Mouse (Mus musculus) liver, embryonic 14.5 days (tissue): ENCODE measurements around the gene Gnaq. TPM values are rescaled to one million over a fixed set of nuclear protein-coding genes. Genes with fewer than 3 reads are reported as not detected.
"Not testable (repeated sequence)": the region's sequence is repeated elsewhere in the genome, so short reads cannot be mapped to it uniquely, and the experiment has no call there.

Experiments used
- ATAC-seq: fragments of 200-750 bp; cut with Nextera tagmentation; 2 replicates; pipeline ENCODE4 v1.8.0; 2017; ENCODE audit warnings: moderate number of reproducible peaks, mild to moderate bottlenecking, moderate library complexity; ENCODE audit not compliant: insufficient read depth
- DNase-seq, 3 experiments: peaks; one replicate each; pipeline ENCODE4 v3.0.0-alpha.2; 2012 to 2013; ENCODE audit warnings: low read depth in 3 of 3, low spot score in 3 of 3
- H3K27ac ChIP-seq: fragments of 300-500 bp; sonication (generic); 2 replicates; pipeline ENCODE4 v1.5.1; 2014; ENCODE audit warnings: moderate library complexity, mild to moderate bottlenecking, control low read depth, inconsistent platforms
- H3K27me3 ChIP-seq: fragments of 300-500 bp; sonication (generic); 2 replicates; pipeline ENCODE4 v1.6.1; 2014; ENCODE audit warnings: mild to moderate bottlenecking, low read length, moderate library complexity; ENCODE audit not compliant: control insufficient read depth, insufficient read depth
- H3K36me3 ChIP-seq: fragments of 300-500 bp; sonication (generic); replicated peaks from 2 replicates; pipeline ENCODE4 v1.6.1; 2014; ENCODE audit warnings: low read depth; ENCODE audit not compliant: control insufficient read depth, insufficient read depth
- H3K4me1 ChIP-seq, 2 experiments: fragments of 200-500 bp in 1 of 2; fragments of 300-500 bp in 1 of 2; sonication (generic) in 1 of 2; replicated peaks; 2 replicates each; pipeline ENCODE4 v1.6.1; 2012 to 2014; ENCODE audit warnings: antibody characterized with exemption in 1 of 2, inconsistent platforms in 1 of 2, low read length in 1 of 2; ENCODE audit not compliant: control insufficient read depth in 2 of 2, insufficient read depth in 2 of 2
- H3K4me2 ChIP-seq: fragments of 300-500 bp; sonication (generic); 2 replicates; pipeline ENCODE4 v1.6.1; 2014; ENCODE audit warnings: low read depth, mild to moderate bottlenecking, control low read depth, moderate library complexity
- H3K4me3 ChIP-seq, 2 experiments: fragments of 200-500 bp in 1 of 2; fragments of 300-500 bp in 1 of 2; sonication (generic) in 1 of 2; 2 replicates each; pipeline ENCODE4 v1.5.1; 2012 to 2014; ENCODE audit warnings: low read depth in 2 of 2, low read length in 2 of 2, mild to moderate bottlenecking in 2 of 2, control low read depth in 1 of 2, inconsistent platforms in 1 of 2, moderate library complexity in 1 of 2; ENCODE audit not compliant: insufficient read depth in 1 of 2
- H3K9ac ChIP-seq: fragments of 300-500 bp; sonication (generic); replicated peaks from 2 replicates; pipeline ENCODE4 v1.6.1; 2014; ENCODE audit warnings: mild to moderate bottlenecking, control low read depth, moderate library complexity
- H3K9me3 ChIP-seq: fragments of 300-500 bp; sonication (generic); 2 replicates; pipeline ENCODE4 v1.6.1; 2016; ENCODE audit warnings: low read length, mixed read lengths; ENCODE audit not compliant: control insufficient read depth
- CTCF ChIP-seq: IDR thresholded peaks from 2 replicates; pipeline ENCODE4 v1.5.1; 2016; ENCODE audit warnings: antibody characterized with exemption, low read depth, control low read depth
- EP300 ChIP-seq: IDR thresholded peaks from 2 replicates; pipeline ENCODE4 v1.6.1; 2016; ENCODE audit warnings: antibody characterized with exemption, low read depth
- WGBS: fragments of 180-500 bp; shearing (Covaris S2); extraction: QIAGEN DNeasy Blood & Tissue Kit; methylation state at CpG from one replicate; pipeline ENCODE4 v1.1.7; 2014; ENCODE audit not compliant: insufficient replicate concordance; 5-methylcytosine and 5-hydroxymethylcytosine counted together
- polyA plus RNA-seq, 2 experiments: library from polyadenylated mRNA; depleted of rRNA in 1 of 2; stranded (reverse) in 1 of 2; unstranded in 1 of 2; fragments of >200 nt; fragmentation: Nextera tagmentation in 1 of 2; extraction: Ambion mirVana in 1 of 2; gene quantifications; 2 replicates each; pipeline versions ENCODE4 v1.2.1 to v1.2.3; 2012 to 2014

Gene Gnaq
- polyA plus RNA-seq, 2 experiments, result 1.7 to 2.7 TPM

GRCm38 (mm10) chr19:16260973-16261372 lies 128.3 kb downstream of the Gnaq start:
- Histone ChIP-seq H3K4me2 (no peak overlapping the region), H3K9ac (no peak overlapping the region), H3K27ac (no peak overlapping the region), H3K36me3 (no peaks in the 10 kb centered on the region), H3K4me1 (peaks cover 0 to 15% of the 10 kb centered on the region in 2 experiments; a peak in 2 of 4 replicates), H3K27me3 (no peaks in the 10 kb centered on the region), H3K4me3 (no peak overlapping the region), H3K9me3 (no peaks in the 10 kb centered on the region)
- DNase-seq (no peak), ATAC-seq (no peak)
- TF ChIP-seq EP300 (no peak), CTCF (no peak)
- WGBS, result 16% methylated on average over 1 of the region's 1 CpGs

- H3K9me3 ChIP-seq, result no peaks in the 10 kb centered on the region
- no peak overlapping the region for H3K4me3 ChIP-seq
- H3K36me3 ChIP-seq, result no peaks in the 10 kb centered on the region
- H3K4me1 ChIP-seq, result peaks cover 0 to 15% of the 10 kb centered on the region in 2 experiments; a peak in 2 of 4 replicates
- TF ChIP-seq CTCF (no peak), EP300 (no peak)
- no peak for DNase-seq
- ATAC-seq, result no peak
- no peak overlapping the region for H3K27ac ChIP-seq
- H3K9ac ChIP-seq, result no peak overlapping the region
- H3K4me2 ChIP-seq, result no peak overlapping the region
- no peaks in the 10 kb centered on the region for H3K27me3 ChIP-seq
- 47% methylated on average over 6 of the region's 6 CpGs for WGBS
Measured at GRCm38 (mm10) chr19:16261631-16262030, 129.0 kb downstream of the Gnaq start.

- Histone ChIP-seq H3K4me2 (no peak overlapping the region), H3K4me1 (peaks cover 0 to 15% of the 10 kb centered on the region in 2 experiments; a peak in 2 of 4 replicates), H3K9ac (no peak overlapping the region), H3K27me3 (no peaks in the 10 kb centered on the region), H3K36me3 (no peaks in the 10 kb centered on the region), H3K27ac (no peak overlapping the region), H3K9me3 (no peaks in the 10 kb centered on the region), H3K4me3 (no peak overlapping the region)
- DNase-seq, result no peak
- TF ChIP-seq EP300 (no peak), CTCF (no peak)
- ATAC-seq, result no peak
- WGBS, result 75% methylated on average over 4 of the region's 4 CpGs
Measured at GRCm38 (mm10) chr19:16262340-16262739, 129.7 kb downstream of the Gnaq start.

GRCm38 (mm10) chr19:16267362-16267761 lies 134.7 kb downstream of the Gnaq start:
- H3K36me3 ChIP-seq, H3K4me3 ChIP-seq, DNase-seq, H3K4me1 ChIP-seq, H3K4me2 ChIP-seq, ATAC-seq, H3K27ac ChIP-seq, H3K9me3 ChIP-seq, H3K27me3 ChIP-seq, H3K9ac ChIP-seq: not testable (repeated sequence)
- WGBS, result 93% methylated on average over 7 of the region's 16 CpGs

- ATAC-seq (no peak), DNase-seq (no peak)
- Histone ChIP-seq H3K4me3 (no peak overlapping the region), H3K27ac (no peak overlapping the region), H3K27me3 (no peaks in the 10 kb centered on the region), H3K36me3 (no peaks in the 10 kb centered on the region), H3K9ac (no peak overlapping the region), H3K4me1 (no peaks in the 10 kb centered on the region), H3K4me2 (no peak overlapping the region), H3K9me3 (no peaks in the 10 kb centered on the region)
- 64% methylated on average over 6 of the region's 6 CpGs for WGBS
- TF ChIP-seq CTCF (no peak), EP300 (no peak)
Measured at GRCm38 (mm10) chr19:16270236-16270635, 137.6 kb downstream of the Gnaq start.
